Mouse (Mus musculus): Measurements from ENCODE around the gene Slc7a6.

GRCm38 (mm10) chr8:106127882-106128410 lies 40.7 kb upstream of the Slc7a6 start:
- TF ChIP-seq GATA1 (IDR thresholded peaks at IDR 0.05; ENCODE audit: borderline replicate concordance, low read length) (no peak), FLI1 (IDR thresholded peaks at IDR 0.05; ENCODE audit: low read length) (no peak)
